Mouse (Mus musculus) induced T-regulatory cell, adult 2 months (primary cell): ENCODE measurements at regions not wholly inside any gene's neighbourhood (a gene's known extent, or its start where the extent isn't known, plus 50 kb on each side); places are given as distances from the start of the nearest gene placed in this dataset.
"Not testable (repeated sequence)": the region's sequence is repeated elsewhere in the genome, so short reads cannot be mapped to it uniquely, and the experiment has no call there.

Source experiments
- DNase-seq: peaks from one replicate; pipeline ENCODE4 v3.0.0-alpha.2; 2012; ENCODE audit warnings: low read depth

DNA sequence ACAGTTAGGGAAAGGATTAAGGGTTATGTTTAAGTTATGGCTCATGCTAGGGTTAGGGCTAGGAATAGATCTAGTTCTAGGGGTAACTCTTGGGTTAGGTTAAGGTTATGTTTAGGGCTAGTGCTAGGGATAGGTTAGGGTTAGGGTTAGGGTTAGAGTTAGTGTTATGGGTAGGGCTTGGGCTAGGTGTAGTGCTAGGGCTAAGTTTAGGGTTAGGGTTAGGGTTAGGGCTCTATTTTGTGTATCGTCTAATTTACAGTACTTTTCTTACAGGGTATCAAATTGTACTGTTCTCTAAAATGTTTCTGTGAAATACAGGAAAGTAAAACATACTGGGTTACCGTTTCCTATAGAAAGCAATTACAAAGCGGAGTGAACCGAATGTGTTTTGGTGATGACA, 64.8 kb downstream of the Ptchd3 start:
- DNase-seq: no peak

DNA sequence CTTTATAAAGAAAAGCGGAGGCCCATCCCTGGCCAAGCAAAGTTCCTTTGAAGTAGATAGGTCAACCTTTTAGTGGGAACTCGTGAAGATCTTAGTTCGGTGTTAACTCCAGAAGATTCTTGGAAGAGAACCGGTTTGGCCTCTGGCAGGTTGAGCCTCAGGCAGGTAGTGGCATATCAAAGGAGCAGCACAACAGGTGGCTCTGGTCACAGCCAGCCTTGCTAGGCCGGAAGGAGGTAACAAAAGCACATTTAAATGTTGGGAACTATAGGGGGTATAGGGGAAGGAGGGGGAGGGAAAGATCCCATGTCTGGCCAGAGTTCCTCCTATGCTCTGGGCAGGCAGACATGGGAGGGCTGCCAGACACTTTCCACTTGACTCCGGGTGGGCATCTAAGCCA, 74.3 kb downstream of the Ptchd3 start:
- not testable (repeated sequence) for DNase-seq

DNA sequence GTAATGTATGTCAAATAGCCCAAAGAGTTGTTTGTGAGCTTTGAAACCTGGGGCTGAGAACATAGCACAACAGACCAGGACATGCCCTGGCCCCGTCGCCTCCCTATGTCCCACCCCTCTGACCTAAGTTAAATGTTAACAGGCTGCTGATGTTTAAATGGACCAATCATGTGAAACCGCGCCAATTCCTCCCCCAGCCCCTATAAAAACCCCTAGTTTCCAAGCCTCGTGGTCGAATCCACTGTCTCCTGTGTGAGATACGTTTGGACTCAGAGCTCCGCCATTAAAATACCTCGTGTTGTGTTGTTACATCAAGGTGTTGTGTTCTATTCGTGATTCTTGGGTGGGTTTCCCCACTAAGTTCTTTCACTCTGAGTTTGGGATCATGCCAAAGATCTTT, 94.6 kb downstream of the Ptchd3 start:
- not testable (repeated sequence) for DNase-seq

DNA sequence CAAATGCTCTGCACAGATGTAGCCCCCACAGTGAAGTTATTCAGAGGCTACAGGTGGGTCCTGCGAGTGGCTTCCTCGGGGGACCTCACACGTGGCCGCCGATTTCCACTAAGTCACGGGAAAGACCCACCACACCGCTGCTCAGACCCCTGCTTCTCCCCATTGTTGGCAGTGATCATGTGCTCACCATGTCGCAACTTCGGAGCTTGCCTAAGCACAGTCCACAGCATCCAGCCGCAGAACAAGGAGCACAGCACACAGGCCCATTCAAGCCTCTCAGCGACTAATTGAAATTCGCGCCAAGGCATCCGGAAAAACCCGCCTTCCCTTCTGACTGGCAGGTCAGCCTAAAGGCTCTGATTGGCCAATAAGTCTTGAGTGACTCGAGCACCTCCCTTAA, 95.0 kb downstream of the Ptchd3 start:
- not testable (repeated sequence) for DNase-seq

DNA sequence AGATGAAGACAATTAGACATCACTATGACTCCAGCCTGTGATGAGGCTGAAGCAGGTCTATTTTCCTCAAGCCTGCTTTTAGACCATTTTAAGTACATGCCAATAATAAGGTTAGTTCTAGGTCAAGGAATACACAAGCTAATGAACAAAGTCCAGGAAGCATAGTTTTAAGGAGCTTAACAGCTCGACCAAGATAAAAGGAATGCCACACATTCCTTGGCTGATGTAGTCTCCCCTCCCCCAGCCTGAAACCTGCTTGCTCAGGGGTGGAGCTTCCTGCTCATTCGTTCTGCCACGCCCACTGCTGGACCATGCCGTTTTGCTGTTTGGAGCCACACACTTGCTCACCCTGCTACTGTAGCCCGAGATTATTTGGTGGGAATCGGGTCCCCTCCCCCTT, 121.7 kb downstream of the Ptchd3 start:
- DNase-seq: not testable (repeated sequence)

DNA sequence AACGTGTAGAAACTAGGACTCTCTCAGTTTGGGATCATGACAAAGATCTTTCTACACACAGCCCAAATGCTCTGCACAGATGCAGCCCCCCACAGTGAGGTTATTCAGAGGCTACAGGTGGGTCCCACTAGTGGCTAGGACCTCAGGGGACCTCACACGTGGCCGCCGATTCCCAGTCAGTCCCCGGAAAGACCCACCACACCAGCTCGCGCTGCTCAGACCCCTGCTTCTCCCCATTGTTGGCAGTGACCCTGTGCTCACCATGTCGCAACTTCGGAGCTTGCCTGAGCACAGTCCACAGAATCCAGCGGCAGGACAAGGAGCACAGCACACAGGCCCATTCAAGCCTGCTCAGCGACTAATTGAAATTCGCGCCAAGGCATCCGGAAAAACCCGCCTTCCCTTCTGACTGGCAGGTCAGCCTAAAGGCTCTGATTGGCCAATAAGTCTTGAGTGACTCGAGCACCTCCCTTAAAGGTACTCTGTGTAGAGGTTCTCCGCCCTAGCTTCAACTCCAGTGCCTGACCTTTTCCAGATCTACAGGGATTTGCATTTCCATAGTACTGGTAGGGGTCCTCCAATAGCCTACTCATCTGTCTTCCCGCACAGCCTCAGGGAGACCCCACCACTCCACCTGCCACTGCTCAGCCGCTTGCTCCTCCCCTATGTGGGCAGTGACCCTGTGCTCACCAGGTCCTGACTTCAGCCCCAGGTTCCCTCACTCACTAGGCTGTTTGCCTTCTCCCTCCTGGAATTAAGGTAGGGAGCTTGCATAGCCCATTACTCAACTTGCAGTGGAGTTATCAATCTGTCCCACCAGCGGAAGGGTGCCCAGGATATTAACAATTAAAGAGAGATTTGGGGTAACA, 126.6 kb downstream of the Ptchd3 start:
- DNase-seq: not testable (repeated sequence)

DNA sequence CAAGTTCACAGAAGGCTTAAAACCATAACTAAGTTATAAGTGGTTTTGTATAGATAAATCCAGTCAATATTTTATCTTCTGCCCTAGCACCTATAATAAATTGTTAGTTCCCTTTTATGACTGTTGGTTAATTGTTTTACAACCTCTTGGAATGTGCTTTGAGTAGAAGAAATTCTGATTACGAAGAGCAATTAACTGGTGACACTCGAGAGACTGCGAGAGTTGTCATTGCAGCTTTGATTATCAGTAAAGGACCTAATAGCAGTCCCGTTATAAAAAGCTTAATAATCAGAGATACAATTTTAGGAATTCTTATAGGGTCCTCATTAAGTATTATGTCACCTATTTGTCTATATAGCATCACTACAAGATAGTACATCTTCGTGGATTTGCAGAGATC, 128.7 kb downstream of the Ptchd3 start:
- not testable (repeated sequence) for DNase-seq

DNA sequence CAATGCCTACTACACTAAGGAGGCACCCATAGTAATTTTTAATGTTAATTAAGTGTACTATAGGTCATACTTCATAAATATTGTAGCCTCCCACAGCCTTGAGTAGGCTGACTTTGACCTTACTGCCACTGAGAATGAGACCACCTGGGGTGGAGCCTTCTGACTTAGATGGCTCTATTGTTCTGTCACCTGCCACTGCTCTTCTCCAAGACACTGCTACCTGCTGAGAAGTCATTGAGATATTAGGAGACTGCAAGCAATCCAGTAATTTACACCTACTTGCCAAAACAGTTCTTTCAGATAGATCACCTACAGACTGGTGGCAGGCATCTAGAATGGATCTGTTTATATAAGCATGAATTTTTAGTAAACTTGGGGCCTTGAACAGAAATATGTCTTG, 134.1 kb downstream of the Ptchd3 start:
- not testable (repeated sequence) for DNase-seq

DNA sequence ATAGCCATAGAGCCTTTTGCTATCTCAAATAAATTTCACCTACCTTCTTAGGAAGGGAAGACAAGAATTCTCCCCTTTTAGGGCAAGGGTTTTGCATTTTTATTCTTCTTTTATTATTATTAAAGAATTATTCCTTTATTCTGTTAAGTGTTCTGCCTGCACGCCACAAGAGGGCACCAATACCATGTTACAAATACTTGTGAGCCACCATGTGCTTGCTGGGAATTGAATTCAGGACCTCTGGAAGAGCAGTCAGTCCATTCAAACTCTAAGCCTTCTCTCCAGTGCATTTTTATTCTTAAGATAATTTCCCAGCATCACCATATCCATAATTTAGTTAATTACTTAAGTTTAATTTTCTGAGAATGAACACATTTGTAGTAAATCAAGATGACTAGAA, 135.9 kb downstream of the Ptchd3 start:
- DNase-seq: peak; percentile 50
